Mouse (Mus musculus): ENCODE measurements around the gene Lpar5. TPM values are rescaled to one million over a fixed set of nuclear protein-coding genes. Genes with fewer than 3 reads are reported as not detected.
"Not testable (repeated sequence)": the region's sequence is repeated elsewhere in the genome, so short reads cannot be mapped to it uniquely, and the experiment has no call there.

Lpar5 gene
- polyA plus RNA-seq, 1 experiment from 2014 or later = 0.63 TPM

- Histone ChIP-seq H3K27ac (replicated peaks) (no peak overlapping the region), H3K4me3 (no peak overlapping the region), H3K36me3 (no peaks in the 10 kb centered on the region), H3K27me3 (replicated peaks) (peaks cover 34% of the 10 kb centered on the region), H3K9ac (0 out of 2 replicates have a peak overlapping the region, but pooled peaks have one; percentile 47), H3K4me2 (peak overlapping the region; percentile 25; the same call in 1 of the 2 replicates), H3K9me3 (no peaks in the 10 kb centered on the region), H3K4me1 (peaks cover 14% of the 10 kb centered on the region)
- ATAC-seq (ENCODE audit: extremely low read depth, insufficient number of reproducible peaks, low FRiP score, low TSS enrichment) = no peak
- 13% methylated on average over 6 of the region's 6 CpGs for WGBS
Measured at GRCm38 (mm10) chr6:125061493-125061892, 6.2 kb upstream of the Lpar5 start.

GRCm38 (mm10) chr6:125062511-125062910 is 5.2 kb upstream of the Lpar5 start:
- ATAC-seq (ENCODE audit: extremely low read depth, insufficient number of reproducible peaks, low FRiP score, low TSS enrichment) = no peak
- 78% methylated on average over 5 of the region's 5 CpGs for WGBS
- no peak overlapping the region for H3K4me2 ChIP-seq

GRCm38 (mm10) chr6:125063906-125064305 is 3.8 kb upstream of the Lpar5 start:
- H3K27me3 ChIP-seq (replicated peaks) = peaks cover 48% of the 10 kb centered on the region
- no peak overlapping the region for H3K4me3 ChIP-seq
- H3K27ac ChIP-seq (replicated peaks) = no peak overlapping the region
- WGBS = 74% methylated on average over 6 of the region's 6 CpGs
- no peak overlapping the region for H3K9ac ChIP-seq
- H3K4me2 ChIP-seq = no peak overlapping the region
- no peak for ATAC-seq (ENCODE audit: extremely low read depth, insufficient number of reproducible peaks, low FRiP score, low TSS enrichment)
- peaks cover 14% of the 10 kb centered on the region for H3K4me1 ChIP-seq
- no peaks in the 10 kb centered on the region for H3K9me3 ChIP-seq
- H3K36me3 ChIP-seq = no peaks in the 10 kb centered on the region

More at GRCm38 (mm10) chr6:125062511-125062910, 5.2 kb upstream of the Lpar5 start:
- Histone ChIP-seq H3K4me3 (no peak overlapping the region), H3K27me3 (replicated peaks) (peaks cover 38% of the 10 kb centered on the region), H3K9me3 (no peaks in the 10 kb centered on the region), H3K9ac (no peak overlapping the region), H3K36me3 (no peaks in the 10 kb centered on the region), H3K4me1 (peaks cover 14% of the 10 kb centered on the region), H3K27ac (replicated peaks) (no peak overlapping the region)

- H3K4me2 ChIP-seq; H3K9me3 ChIP-seq; H3K27ac ChIP-seq (replicated peaks); H3K4me3 ChIP-seq; ATAC-seq (ENCODE audit: extremely low read depth, insufficient number of reproducible peaks, low FRiP score, low TSS enrichment); H3K9ac ChIP-seq; H3K36me3 ChIP-seq: not testable (repeated sequence)
- no CpG with 5 or more reads among the region's 1 CpGs for WGBS
- Histone ChIP-seq H3K27me3 (replicated peaks) (peaks cover 36% of the 10 kb centered on the region), H3K4me1 (peaks cover 14% of the 10 kb centered on the region)
Measured at GRCm38 (mm10) chr6:125065223-125065622, 2.5 kb upstream of the Lpar5 start.

- WGBS = 68% methylated on average over 18 of the region's 18 CpGs
- Histone ChIP-seq H3K9ac (no peak overlapping the region), H3K27me3 (replicated peaks) (peaks cover 22% of the 10 kb centered on the region), H3K9me3 (no peaks in the 10 kb centered on the region), H3K36me3 (no peaks in the 10 kb centered on the region), H3K27ac (replicated peaks) (peak overlapping the region; percentile 58; the same call in 1 of the 2 replicates), H3K4me2 (no peak overlapping the region), H3K4me3 (no peak overlapping the region), H3K4me1 (peaks cover 15% of the 10 kb centered on the region)
- ATAC-seq (ENCODE audit: extremely low read depth, insufficient number of reproducible peaks, low FRiP score, low TSS enrichment) = no peak
Measured at GRCm38 (mm10) chr6:125071170-125071895, 3.6 kb downstream of the Lpar5 start.

GRCm38 (mm10) chr6:125071896-125072279 is 4.2 kb downstream of the Lpar5 start:
- Histone ChIP-seq H3K4me3 (no peak overlapping the region), H3K9ac (no peak overlapping the region), H3K9me3 (no peaks in the 10 kb centered on the region), H3K4me1 (peaks cover 15% of the 10 kb centered on the region), H3K4me2 (no peak overlapping the region), H3K36me3 (no peaks in the 10 kb centered on the region), H3K27ac (replicated peaks) (peak overlapping the region; percentile 58), H3K27me3 (replicated peaks) (peaks cover 23% of the 10 kb centered on the region)
- WGBS = 25% methylated on average over 2 of the region's 2 CpGs
- ATAC-seq (ENCODE audit: extremely low read depth, insufficient number of reproducible peaks, low FRiP score, low TSS enrichment) = no peak

GRCm38 (mm10) chr6:125073825-125074224 is 6.1 kb downstream of the Lpar5 start:
- 60% methylated on average over 8 of the region's 8 CpGs for WGBS
- H3K9me3 ChIP-seq = no peaks in the 10 kb centered on the region
- no peak overlapping the region for H3K9ac ChIP-seq
- peaks cover 15% of the 10 kb centered on the region for H3K4me1 ChIP-seq
- no peak overlapping the region for H3K27ac ChIP-seq (replicated peaks)
- H3K36me3 ChIP-seq = no peaks in the 10 kb centered on the region
- no peak overlapping the region for H3K4me2 ChIP-seq
- no peak overlapping the region for H3K4me3 ChIP-seq
- H3K27me3 ChIP-seq (replicated peaks) = peaks cover 13% of the 10 kb centered on the region; the same call in 1 of the 2 replicates
- no peak for ATAC-seq (ENCODE audit: extremely low read depth, insufficient number of reproducible peaks, low FRiP score, low TSS enrichment)

GRCm38 (mm10) chr6:125081394-125081793 is 13.7 kb downstream of the Lpar5 start:
- Histone ChIP-seq H3K4me3 (peak overlapping the region; percentile 56), H3K9ac (peak overlapping the region; percentile 81), H3K36me3 (no peaks in the 10 kb centered on the region), H3K27me3 (replicated peaks) (peaks cover 8% of the 10 kb centered on the region; the same call in 1 of the 2 replicates), H3K27ac (replicated peaks) (peak overlapping the region; percentile 74), H3K4me1 (peaks cover 14% of the 10 kb centered on the region), H3K4me2 (peak overlapping the region; percentile 85), H3K9me3 (no peaks in the 10 kb centered on the region)
- WGBS = 21% methylated on average over 25 of the region's 25 CpGs
- ATAC-seq (ENCODE audit: extremely low read depth, insufficient number of reproducible peaks, low FRiP score, low TSS enrichment) = no peak

- peak overlapping the region; percentile 85 for H3K4me2 ChIP-seq
- H3K9ac ChIP-seq = peak overlapping the region; percentile 81
- no peaks in the 10 kb centered on the region for H3K36me3 ChIP-seq
- peaks cover 14% of the 10 kb centered on the region for H3K4me1 ChIP-seq
- H3K27ac ChIP-seq (replicated peaks) = peak overlapping the region; percentile 74
- ATAC-seq (ENCODE audit: extremely low read depth, insufficient number of reproducible peaks, low FRiP score, low TSS enrichment) = peak; percentile 71
- H3K9me3 ChIP-seq = no peaks in the 10 kb centered on the region
- peak overlapping the region; percentile 56 for H3K4me3 ChIP-seq
- WGBS = 21% methylated on average over 45 of the region's 45 CpGs
- H3K27me3 ChIP-seq (replicated peaks) = peaks cover 6% of the 10 kb centered on the region; the same call in 1 of the 2 replicates
Measured at GRCm38 (mm10) chr6:125081797-125082560, 14.3 kb downstream of the Lpar5 start.

- Histone ChIP-seq H3K4me1 (peaks cover 14% of the 10 kb centered on the region), H3K27me3 (replicated peaks) (peaks cover 6% of the 10 kb centered on the region; the same call in 1 of the 2 replicates), H3K9me3 (no peaks in the 10 kb centered on the region), H3K27ac (replicated peaks) (no peak overlapping the region), H3K4me3 (no peak overlapping the region), H3K9ac (no peak overlapping the region), H3K4me2 (no peak overlapping the region), H3K36me3 (no peaks in the 10 kb centered on the region)
- no peak for ATAC-seq (ENCODE audit: extremely low read depth, insufficient number of reproducible peaks, low FRiP score, low TSS enrichment)
- 87% methylated on average over 7 of the region's 7 CpGs for WGBS
Measured at GRCm38 (mm10) chr6:125082801-125083386, 15.2 kb downstream of the Lpar5 start.

- 0 out of 2 replicates have a peak overlapping the region, but pooled peaks have one; percentile 17 for H3K9ac ChIP-seq
- WGBS = 4% methylated on average over 4 of the region's 4 CpGs
- H3K4me3 ChIP-seq = no peak overlapping the region
Measured at GRCm38 (mm10) chr6:125084424-125084823, 16.7 kb downstream of the Lpar5 start.

More at GRCm38 (mm10) chr6:125084424-125084823, 16.7 kb downstream of the Lpar5 start:
- Histone ChIP-seq H3K9me3 (no peaks in the 10 kb centered on the region), H3K4me2 (no peak overlapping the region), H3K27me3 (replicated peaks) (no peaks in the 10 kb centered on the region; the same call in 1 of the 2 replicates), H3K27ac (replicated peaks) (no peak overlapping the region), H3K36me3 (no peaks in the 10 kb centered on the region), H3K4me1 (peaks cover 26% of the 10 kb centered on the region)
- no peak for ATAC-seq (ENCODE audit: extremely low read depth, insufficient number of reproducible peaks, low FRiP score, low TSS enrichment)

All from heart, embryonic 13.5 days (tissue).